Mouse (Mus musculus): ENCODE data around the gene Emc7.
"Not testable (repeated sequence)": the region's sequence is repeated elsewhere in the genome, so short reads cannot be mapped to it uniquely, and the experiment has no call there.

The Emc7 gene

GRCm38 (mm10) chr2:112454862-112455564 is at the start of gene Emc7:
Emc7 (plus strand) TSS chr2:112454997.
- in situ Hi-C loops (cut with MboI, MseI) = no loop called here

- in situ Hi-C loops (cut with MboI, MseI) = no loop called here
Observed at GRCm38 (mm10) chr2:112407030-112407429, 47.8 kb upstream of the Emc7 start.

GRCm38 (mm10) chr2:112425308-112425707 is 29.5 kb upstream of the Emc7 start:
- in situ Hi-C loops (cut with MboI, MseI) = no loop called here

GRCm38 (mm10) chr2:112428534-112428933 is 26.3 kb upstream of the Emc7 start:
- in situ Hi-C loops (cut with MboI, MseI) = not testable (repeated sequence)

- in situ Hi-C loops (cut with MboI, MseI) = no loop called here
Observed at GRCm38 (mm10) chr2:112429665-112430064, 25.1 kb upstream of the Emc7 start.

GRCm38 (mm10) chr2:112430403-112430802 is 24.4 kb upstream of the Emc7 start:
- in situ Hi-C loops (cut with MboI, MseI) = no loop called here

GRCm38 (mm10) chr2:112432523-112432922 is 22.3 kb upstream of the Emc7 start:
- in situ Hi-C loops (cut with MboI, MseI) = no loop called here

DNA sequence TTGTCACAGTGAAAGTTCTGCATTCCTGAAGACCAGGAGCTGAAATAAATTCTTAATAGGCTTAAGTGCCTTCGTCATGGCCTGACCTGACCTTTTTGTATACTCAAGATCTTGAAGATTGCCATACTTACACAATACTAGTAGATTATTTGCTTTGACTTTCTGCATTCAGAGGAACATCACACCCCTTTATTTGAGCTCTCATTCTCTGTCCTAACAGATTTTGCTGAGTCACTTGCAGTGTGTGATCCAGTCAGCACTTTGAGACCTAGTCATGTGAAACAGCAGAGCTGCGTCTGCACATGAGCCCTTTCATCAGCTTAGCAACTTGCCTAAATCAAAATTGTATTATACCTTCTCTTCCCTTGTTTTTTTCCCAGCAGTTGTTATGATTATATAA is 21.4 kb upstream of the Emc7 start:
- in situ Hi-C loops (cut with MboI, MseI) = no loop called here

GRCm38 (mm10) chr2:112436292-112436691 is 18.5 kb upstream of the Emc7 start:
- in situ Hi-C loops (cut with MboI, MseI) = no loop called here

- in situ Hi-C loops (cut with MboI, MseI) = no loop called here
Observed at GRCm38 (mm10) chr2:112437589-112437988, 17.2 kb upstream of the Emc7 start.

DNA sequence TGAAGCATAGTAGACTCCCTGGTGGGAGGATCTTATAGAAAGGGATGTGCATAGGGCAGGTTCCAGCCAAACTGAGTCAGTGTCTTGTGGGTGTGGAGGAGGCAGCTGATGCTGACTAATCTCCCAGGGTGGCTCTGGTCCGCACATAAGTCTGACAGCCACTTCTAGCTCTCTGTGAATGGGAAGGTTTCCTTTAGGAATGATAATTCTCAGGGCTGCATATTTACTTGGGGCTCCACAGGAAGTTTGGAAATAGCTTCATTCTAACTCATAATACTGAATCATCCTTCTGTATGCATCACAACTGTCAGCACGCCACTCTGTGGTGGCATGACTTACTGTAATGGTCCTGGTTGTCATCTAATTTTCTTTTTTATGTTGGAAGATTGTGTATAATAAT is 11.3 kb upstream of the Emc7 start:
- in situ Hi-C loops (cut with MboI, MseI) = loop anchor here (5.0 kb wide), 1 partner anchor 56 kb away; no protein-coding TSS in a partner anchor

- in situ Hi-C loops (cut with MboI, MseI) = no loop called here
Observed at GRCm38 (mm10) chr2:112445511-112445910, 9.3 kb upstream of the Emc7 start.

DNA sequence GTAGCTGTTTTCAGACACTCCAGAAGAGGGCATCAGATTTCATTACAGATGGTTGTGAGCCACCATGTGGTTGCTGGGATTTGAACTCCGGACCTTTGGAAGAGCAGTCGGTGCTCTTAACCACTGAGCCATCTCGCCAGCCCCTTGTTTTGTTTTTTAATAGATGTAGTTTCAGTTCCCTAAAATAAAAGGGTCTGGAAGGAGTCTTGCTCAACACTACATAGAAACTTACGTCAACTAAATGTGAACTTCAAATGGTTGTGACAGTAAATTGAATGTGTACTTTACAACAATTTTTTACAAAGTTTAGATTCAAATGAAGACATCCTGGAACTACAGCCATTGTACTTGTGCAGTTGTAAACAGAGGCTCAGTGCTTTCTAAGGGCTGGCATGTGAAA is 6.8 kb upstream of the Emc7 start:
- in situ Hi-C loops (cut with MboI, MseI) = not testable (repeated sequence)

DNA sequence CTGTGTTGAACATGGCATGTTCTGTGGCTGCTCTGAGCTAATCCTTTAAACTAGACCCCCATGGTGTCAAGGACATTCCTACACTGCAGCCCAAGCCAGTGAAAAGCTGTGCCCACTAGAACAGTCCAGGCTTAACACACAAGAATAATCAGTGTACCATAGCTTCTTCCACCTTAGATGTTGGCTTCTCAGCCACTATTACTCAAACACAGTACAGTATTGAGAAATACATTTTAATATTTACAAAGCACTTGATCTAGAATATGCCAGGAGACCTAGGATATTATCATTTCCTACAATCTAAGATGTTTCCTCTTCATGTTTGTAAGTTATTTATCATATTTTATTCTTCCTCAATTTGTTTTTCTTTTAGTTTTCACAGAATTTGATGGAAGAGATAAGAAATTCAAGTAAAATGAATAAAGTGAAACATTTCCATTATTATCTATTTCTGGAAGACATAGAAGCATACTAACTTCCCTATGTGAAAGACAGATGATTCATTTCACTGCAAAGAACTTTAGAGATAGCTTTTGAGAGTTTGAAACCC is 6.2 kb upstream of the Emc7 start:
- in situ Hi-C loops (cut with MboI, MseI) = no loop called here

DNA sequence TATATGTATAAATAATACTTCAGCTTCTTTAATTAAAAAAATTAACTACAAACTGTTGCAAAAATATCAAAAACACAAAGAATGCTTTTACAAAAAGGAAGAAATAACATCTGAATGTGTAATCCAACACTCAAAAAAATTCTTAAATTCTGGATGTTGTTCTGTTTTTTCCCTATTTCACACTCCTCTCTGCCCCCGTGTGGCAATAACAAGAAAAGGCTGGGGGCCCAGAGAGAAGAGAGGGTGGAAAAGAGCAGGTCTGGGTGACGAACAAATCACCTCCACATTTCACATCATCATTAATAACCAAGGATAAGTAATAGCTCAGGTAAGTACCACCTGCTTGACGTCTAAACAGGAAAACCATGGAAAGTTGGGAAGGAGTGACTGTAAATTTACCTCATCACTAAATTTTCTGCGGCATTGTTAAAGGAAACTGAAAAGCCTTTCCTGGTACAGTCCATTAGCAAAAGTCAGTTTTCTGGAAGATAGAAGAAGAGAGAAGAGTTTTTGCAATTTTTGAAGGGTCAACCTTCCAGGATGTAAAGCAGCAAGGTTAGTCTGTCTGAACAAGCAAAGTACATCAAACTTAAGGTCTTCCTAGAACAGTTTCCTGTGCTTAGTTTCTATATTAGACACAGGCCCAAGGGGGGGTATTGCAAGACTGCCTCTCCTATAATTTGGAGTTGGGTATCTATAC is 5.0 kb upstream of the Emc7 start:
- in situ Hi-C loops (cut with MboI, MseI) = no loop called here

DNA sequence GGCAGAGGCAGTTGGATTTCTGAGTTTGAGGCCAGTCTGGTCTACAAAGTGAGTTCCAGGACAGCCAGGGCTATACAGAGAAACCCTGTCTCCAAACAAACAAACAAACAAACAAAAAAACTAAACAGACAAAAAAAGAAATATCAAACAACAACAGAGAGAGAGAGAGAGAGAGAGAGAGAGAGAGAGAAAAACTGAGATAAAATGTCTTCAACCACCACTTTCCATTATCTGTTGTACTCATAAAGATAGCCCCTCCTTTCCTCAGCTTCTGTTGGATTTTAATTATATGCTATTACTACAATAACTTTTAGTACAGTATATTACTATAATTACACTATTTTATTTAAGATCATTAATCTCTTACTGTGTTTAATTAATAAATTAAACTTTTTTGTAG is 2.3 kb upstream of the Emc7 start:
- in situ Hi-C loops (cut with MboI, MseI) = not testable (repeated sequence)

GRCm38 (mm10) chr2:112454125-112454861 is 504 bp upstream of the Emc7 start:
- in situ Hi-C loops (cut with MboI, MseI) = no loop called here

DNA sequence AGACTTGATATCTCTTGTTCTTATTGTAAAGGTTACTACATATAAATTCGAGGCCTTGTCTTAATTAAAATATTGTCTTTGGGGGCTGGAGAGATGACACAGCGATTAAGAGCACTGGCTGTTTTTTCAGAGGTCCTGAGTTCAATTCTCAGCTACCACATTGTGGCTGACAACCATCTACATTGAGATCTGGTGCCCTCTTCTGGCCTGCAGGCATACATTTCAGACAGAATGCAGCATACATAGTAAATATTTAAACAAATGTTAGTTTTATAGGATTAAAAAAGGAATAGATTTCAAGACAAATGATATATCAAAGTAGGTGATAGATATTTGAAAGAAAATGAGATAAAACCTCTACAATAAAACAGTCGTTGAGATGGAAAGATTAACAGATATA is 5.8 kb downstream of the Emc7 start:
- in situ Hi-C loops (cut with MboI, MseI) = no loop called here

DNA sequence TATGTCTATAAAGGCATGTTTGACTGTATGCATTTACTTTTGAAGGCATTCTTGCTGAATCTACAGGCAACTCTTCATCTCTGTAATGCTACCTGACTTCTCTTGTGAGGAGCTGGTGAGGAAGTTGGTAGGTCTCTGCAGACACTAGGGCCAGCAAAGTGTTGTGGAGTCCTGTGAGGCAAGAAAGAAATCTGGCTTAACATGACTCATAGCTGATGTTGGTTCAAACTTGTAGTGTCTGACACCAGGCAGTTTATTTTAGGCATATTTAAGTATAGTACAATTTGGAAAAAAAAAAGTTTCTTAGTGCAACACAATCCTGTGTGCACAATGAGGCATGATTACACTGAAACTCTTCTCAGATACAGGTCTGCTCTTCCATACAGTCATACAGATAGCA is 14.7 kb downstream of the Emc7 start:
- in situ Hi-C loops (cut with MboI, MseI) = no loop called here

DNA sequence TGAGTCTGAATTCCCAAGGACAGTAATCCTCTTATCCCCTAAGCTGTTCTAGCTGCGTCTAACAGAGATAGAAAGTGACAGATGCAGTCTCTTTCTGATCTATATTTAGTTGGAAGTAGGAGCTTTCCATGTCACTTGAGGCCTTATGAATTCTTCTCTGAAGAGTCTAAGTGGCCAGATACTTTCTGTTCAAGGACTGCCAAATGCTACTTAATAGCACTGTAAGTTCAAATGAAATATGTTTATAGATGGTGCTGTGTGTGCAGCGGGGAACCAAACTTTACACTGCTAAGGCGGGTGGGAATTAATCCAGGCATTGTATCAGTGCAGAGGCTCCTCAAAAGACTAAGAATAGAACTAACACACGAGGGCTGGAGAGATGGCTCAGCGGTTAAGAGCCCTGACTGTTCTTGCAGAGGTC is 16.2 kb downstream of the Emc7 start:
- in situ Hi-C loops (cut with MboI, MseI) = loop anchor here (10.0 kb wide), 2 partner anchors 96 to 1286 kb away; partner anchors contain the start of gene Katnbl1

GRCm38 (mm10) chr2:112472076-112472475 is 17.3 kb downstream of the Emc7 start:
- in situ Hi-C loops (cut with MboI, MseI) = loop anchor here (10.0 kb wide), 2 partner anchors 97 to 1287 kb away; partner anchors contain the start of gene Katnbl1

All from T-helper 1 cell (primary cell).